Mouse (Mus musculus) cerebral cortex, adult 2 months (tissue): Measurements from ENCODE around the gene Ell2.

Experiments used
- WGBS: fragments of 180-500 bp; shearing (Covaris S2); methylation state at CpG from one replicate; pipeline ENCODE4 v1.1.7; 2018; 5-methylcytosine and 5-hydroxymethylcytosine counted together

Ell2 gene

GRCm38 (mm10) chr13:75771984-75772730 lies 65.6 kb downstream of the Ell2 start:
- WGBS, result 59% methylated on average over 3 of the region's 3 CpGs

GRCm38 (mm10) chr13:75776692-75777091 lies 70.1 kb downstream of the Ell2 start:
- WGBS, result 72% methylated on average over 1 of the region's 1 CpGs

GRCm38 (mm10) chr13:75778156-75778555 lies 71.6 kb downstream of the Ell2 start:
- 90% methylated on average over 6 of the region's 6 CpGs for WGBS

- WGBS, result 93% methylated on average over 2 of the region's 2 CpGs
Observed at GRCm38 (mm10) chr13:75779169-75779568, 72.6 kb downstream of the Ell2 start.

- WGBS, result 78% methylated on average over 2 of the region's 2 CpGs
Observed at GRCm38 (mm10) chr13:75780096-75780495, 73.5 kb downstream of the Ell2 start.

- 68% methylated on average over 4 of the region's 4 CpGs for WGBS
Observed at GRCm38 (mm10) chr13:75785726-75786125, 79.2 kb downstream of the Ell2 start.

- WGBS, result 94% methylated on average over 11 of the region's 11 CpGs
Observed at GRCm38 (mm10) chr13:75786264-75786663, 79.7 kb downstream of the Ell2 start.

GRCm38 (mm10) chr13:75787364-75787763 lies 80.8 kb downstream of the Ell2 start:
- 91% methylated on average over 3 of the region's 3 CpGs for WGBS

- 90% methylated on average over 4 of the region's 4 CpGs for WGBS
Observed at GRCm38 (mm10) chr13:75788178-75788577, 81.6 kb downstream of the Ell2 start.

- 71% methylated on average over 2 of the region's 2 CpGs for WGBS
Observed at GRCm38 (mm10) chr13:75789061-75789834, 82.7 kb downstream of the Ell2 start.

- WGBS, result 44% methylated on average over 1 of the region's 1 CpGs
Observed at GRCm38 (mm10) chr13:75790550-75791205, 84.1 kb downstream of the Ell2 start.

GRCm38 (mm10) chr13:75793863-75794629 lies 87.5 kb downstream of the Ell2 start:
- WGBS, result 78% methylated on average over 6 of the region's 6 CpGs

- 19% methylated on average over 18 of the region's 18 CpGs for WGBS
Observed at GRCm38 (mm10) chr13:75797369-75798141, 91.0 kb downstream of the Ell2 start.

- WGBS, result 63% methylated on average over 7 of the region's 7 CpGs
Observed at GRCm38 (mm10) chr13:75798413-75799302, 92.1 kb downstream of the Ell2 start.

- WGBS, result 89% methylated on average over 3 of the region's 3 CpGs
Observed at GRCm38 (mm10) chr13:75799421-75799820, 92.9 kb downstream of the Ell2 start.

- WGBS, result 71% methylated on average over 1 of the region's 1 CpGs
Observed at GRCm38 (mm10) chr13:75807969-75808368, 101.4 kb downstream of the Ell2 start.

GRCm38 (mm10) chr13:75809957-75810356 lies 103.4 kb downstream of the Ell2 start:
- 82% methylated on average over 1 of the region's 1 CpGs for WGBS

- 97% methylated on average over 2 of the region's 2 CpGs for WGBS
Observed at GRCm38 (mm10) chr13:75817183-75817582, 110.6 kb downstream of the Ell2 start.

- 45% methylated on average over 3 of the region's 3 CpGs for WGBS
Observed at GRCm38 (mm10) chr13:75818486-75818885, 111.9 kb downstream of the Ell2 start.
